Comparison of ENCODE assay signal across 7 mouse cellular contexts in genomic region chr6:59024806-59025205, GRCm38 (mm10). TPM values are rescaled to one million over a fixed set of nuclear protein-coding genes. Genes with fewer than 3 reads are reported as not detected.
A peak's percentile ranks its signal among the peaks of the same experiment; 100 is the strongest.
DNase-seq lines count a peak whose midpoint lies in the region; ATAC-seq and TF ChIP-seq lines count a peak whose summit lies in the region.

No protein-coding gene starts in this region.

- WGBS in lung, adult 2 months, result 15% methylated on average over 3 of the region's 3 CpGs
- WGBS in forebrain, postnatal 0 days, result 32% methylated on average over 3 of the region's 3 CpGs
- 17% methylated on average over 3 of the region's 3 CpGs for WGBS in limb, embryonic 15.5 days
- WGBS in stomach, embryonic 14.5 days, result 20% methylated on average over 3 of the region's 3 CpGs

- DNase-seq in lung, adult 2 months, result no peak
- DNase-seq in lung, postnatal 10 days, result no peak
- no peak for DNase-seq in forebrain, postnatal 0 days
- no peak for DNase-seq in urinary bladder, postnatal 4 days (ENCODE audit: low spot score in 2 of 2)
- DNase-seq in adrenal gland, postnatal 4 days (ENCODE audit: low spot score in 2 of 2), result no peak

- no peaks in the 10 kb centered on the region for H3K27me3 ChIP-seq in forebrain, postnatal 0 days (ENCODE audit: insufficient read depth, low read length)
- no peaks in the 10 kb centered on the region for H3K27me3 ChIP-seq in limb, embryonic 15.5 days
- no peaks in the 10 kb centered on the region for H3K27me3 ChIP-seq in stomach, embryonic 14.5 days (ENCODE audit: control insufficient read depth, insufficient read depth, low read length)

- no peak for TF ChIP-seq CTCF in lung, adult 2 months (IDR thresholded peaks at IDR 0.05; ENCODE audit: insufficient read depth, low read length)
- TF ChIP-seq CTCF in forebrain, postnatal 0 days (IDR thresholded peaks at IDR 0.05; ENCODE audit: low read depth), result no peak

- no peak overlapping the region for H3K27ac ChIP-seq in forebrain, postnatal 0 days (ENCODE audit: low read depth, low read length)
- no peak overlapping the region; the same call in 1 of the 2 replicates for H3K27ac ChIP-seq in limb, embryonic 15.5 days
- H3K27ac ChIP-seq in stomach, embryonic 14.5 days (ENCODE audit: low read length), result no peak overlapping the region; the same call in 1 of the 2 replicates

- no peaks in the 10 kb centered on the region; the same call in none of the 2 replicates for H3K4me1 ChIP-seq in lung, adult 2 months (ENCODE audit: control insufficient read depth, insufficient read depth, low read length)
- H3K4me1 ChIP-seq in forebrain, postnatal 0 days (ENCODE audit: insufficient read depth), result no peaks in the 10 kb centered on the region
- H3K4me1 ChIP-seq in limb, embryonic 15.5 days, result no peaks in the 10 kb centered on the region
- 0 out of 2 replicates have a peak, but pooled peaks cover 2% of the 10 kb centered on the region for H3K4me1 ChIP-seq in stomach, embryonic 14.5 days (ENCODE audit: control insufficient read depth, insufficient read depth, low read length)

- TF ChIP-seq POLR2A in lung, adult 2 months (IDR thresholded peaks at IDR 0.05; ENCODE audit: borderline replicate concordance, extremely low read depth, low read depth, low read length), result no peak

- no peaks in the 10 kb centered on the region for H3K9me3 ChIP-seq in forebrain, postnatal 0 days (ENCODE audit: low read length)
- H3K9me3 ChIP-seq in limb, embryonic 15.5 days, result no peaks in the 10 kb centered on the region
- H3K9me3 ChIP-seq in stomach, embryonic 14.5 days (ENCODE audit: control insufficient read depth, low read depth, low read length), result no peaks in the 10 kb centered on the region

- H3K4me3 ChIP-seq in lung, adult 2 months (replicated peaks; ENCODE audit: extremely low read depth, low read depth, low read length), result peak overlapping the region; percentile 26
- peak overlapping the region; percentile 54 for H3K4me3 ChIP-seq in forebrain, postnatal 0 days (ENCODE audit: low read depth, low read length)
- H3K4me3 ChIP-seq in limb, embryonic 15.5 days, result peak overlapping the region; percentile 60
- peak overlapping the region; percentile 44 for H3K4me3 ChIP-seq in stomach, embryonic 14.5 days (ENCODE audit: low read depth, low read length)

- H3K4me2 ChIP-seq in forebrain, postnatal 0 days (ENCODE audit: low read depth), result peak overlapping the region; percentile 55
- peak overlapping the region; percentile 58 for H3K4me2 ChIP-seq in limb, embryonic 15.5 days
- H3K4me2 ChIP-seq in stomach, embryonic 14.5 days (replicated peaks; ENCODE audit: low read depth, low read length), result peak overlapping the region; percentile 46

- no peaks in the 10 kb centered on the region for H3K36me3 ChIP-seq in forebrain, postnatal 0 days (ENCODE audit: insufficient read depth)
- no peaks in the 10 kb centered on the region for H3K36me3 ChIP-seq in limb, embryonic 15.5 days
- H3K36me3 ChIP-seq in stomach, embryonic 14.5 days (ENCODE audit: control insufficient read depth, insufficient read depth, low read length), result no peaks in the 10 kb centered on the region

- no peak for ATAC-seq in forebrain, postnatal 0 days
- no peak for ATAC-seq in limb, embryonic 15.5 days (ENCODE audit: insufficient number of reproducible peaks, low FRiP score, low TSS enrichment, low read depth)
- peak; percentile 47; the same call in 1 of the 2 replicates for ATAC-seq in stomach, embryonic 14.5 days (ENCODE audit: insufficient number of reproducible peaks, insufficient read depth, low FRiP score, low read depth)

- H3K9ac ChIP-seq in forebrain, postnatal 0 days, result peak overlapping the region; percentile 56; the same call in 1 of the 2 replicates
- no peak overlapping the region for H3K9ac ChIP-seq in limb, embryonic 15.5 days
- H3K9ac ChIP-seq in stomach, embryonic 14.5 days (replicated peaks; ENCODE audit: low read depth, low read length), result no peak overlapping the region

RNA-seq across cellular contexts. Expression of gene Fam13a, which starts 0.5 kb away (rescaled TPM):
- polyA plus RNA-seq in lung, adult 2 months (2012; rRNA removed), result 7.8 and 8.4 TPM in 2 replicates
- 3.3 and 6.6 TPM in 2 replicates for total RNA-seq in forebrain, postnatal 0 days (2014; rRNA removed)
- polyA plus RNA-seq in forebrain, postnatal 0 days (2015; fragmentation: Nextera tagmentation; extraction: Ambion mirVana), result 4.2 and 8.5 TPM in 2 replicates
- 8.7 and 9.2 TPM in 2 replicates for polyA plus RNA-seq in limb, embryonic 15.5 days (2015; fragmentation: Nextera tagmentation; extraction: Ambion mirVana)
- polyA plus RNA-seq in stomach, embryonic 14.5 days (2014; fragmentation: Nextera tagmentation; extraction: Ambion mirVana), result 10.5 and 11.8 TPM in 2 replicates
- total RNA-seq in adrenal gland, postnatal 4 days (2021), result 10 to 100 TPM; 20.0 to 20.7 TPM
